Mouse (Mus musculus): ENCODE data around the gene Sdk1. TPM values are rescaled to one million over a fixed set of nuclear protein-coding genes. Genes with fewer than 3 reads are reported as not detected.

The Sdk1 gene
- polyA plus RNA-seq, 1 experiment from 2014 or later: 1.9 TPM

Other genes starting within 250 kb of the Sdk1 start
- 0.28 TPM in 1 of 2 replicates, not detected in the other for gene Card11, start 240.9 kb upstream of the Sdk1 start, polyA plus RNA-seq (2014; fragmentation: Nextera tagmentation; extraction: Ambion mirVana)